Mouse (Mus musculus) bone marrow macrophage, adult 2 months (primary cell): ENCODE measurements at regions not wholly inside any gene's neighbourhood (a gene's known extent, or its start where the extent isn't known, plus 50 kb on each side); places are given as distances from the start of the nearest gene placed in this dataset.

Source experiments
- CTCF ChIP-seq: IDR thresholded peaks from 2 replicates; pipeline ENCODE4 v1.5.1; 2012; ENCODE audit warnings: low read depth, mild to moderate bottlenecking, low read length, moderate library complexity
- POLR2A ChIP-seq: IDR thresholded peaks from 2 replicates; pipeline ENCODE4 v1.6.1; 2012; ENCODE audit warnings: mild to moderate bottlenecking, low read depth, low read length, borderline replicate concordance

- no peak for TF ChIP-seq POLR2A
- no peak for TF ChIP-seq CTCF
Measured at GRCm38 (mm10) chr2:72557161-72557560, 81.2 kb downstream of the Cdca7 start.
